Mouse (Mus musculus) MEL (cell line): ENCODE results near the gene Cacna1b. TPM values are rescaled to one million over a fixed set of nuclear protein-coding genes. Genes with fewer than 3 reads are reported as not detected.

ENCODE experiments used
- DNase-seq: peaks from one replicate; pipeline ENCODE4 v3.0.0; 2011; ENCODE audit warnings: low read depth, low spot score
- H3K27ac ChIP-seq: 2 replicates; pipeline ENCODE4 v1.5.1; 2012; ENCODE audit warnings: low read depth, mild to moderate bottlenecking, control low read depth, low read length, moderate library complexity; ENCODE audit not compliant: control insufficient read depth
- H3K27me3 ChIP-seq, 2 experiments: fragments of 150-350 bp in 1 of 2; sonication (generic) in 1 of 2; 2 replicates each; pipeline ENCODE4 v1.6.1; 2012; ENCODE audit warnings: low read length in 2 of 2, mild to moderate bottlenecking in 2 of 2, improper control_type of control experiment in 1 of 2, moderate library complexity in 1 of 2; ENCODE audit not compliant: insufficient read depth in 2 of 2, control insufficient read depth in 1 of 2
- H3K36me3 ChIP-seq, 2 experiments: 2 replicates each; pipeline ENCODE4 v1.6.1; 2012 to 2014; ENCODE audit warnings: low read length in 2 of 2, improper control_type of control experiment in 1 of 2, inconsistent platforms in 1 of 2, mild to moderate bottlenecking in 1 of 2; ENCODE audit not compliant: insufficient read depth in 2 of 2, control insufficient read depth in 1 of 2
- H3K4me1 ChIP-seq, 2 experiments: fragments of 150-350 bp in 1 of 2; sonication (generic) in 1 of 2; 2 replicates each; pipeline ENCODE4 v1.6.1; 2012; ENCODE audit warnings: low read length in 2 of 2, improper control_type of control experiment in 1 of 2, mild to moderate bottlenecking in 1 of 2; ENCODE audit not compliant: insufficient read depth in 2 of 2, control insufficient read depth in 1 of 2
- H3K4me3 ChIP-seq, 2 experiments: fragments of 150-350 bp in 1 of 2; sonication (generic) in 1 of 2; 2 replicates each; pipeline ENCODE4 v1.5.1; 2012; ENCODE audit warnings: low read depth in 2 of 2, low read length in 2 of 2, mild to moderate bottlenecking in 2 of 2, moderate library complexity in 2 of 2, control low read depth in 1 of 2, improper control_type of control experiment in 1 of 2; ENCODE audit not compliant: control insufficient read depth in 1 of 2, insufficient read depth in 1 of 2
- H3K79me2 ChIP-seq: 2 replicates; pipeline ENCODE4 v1.6.1; 2012; ENCODE audit warnings: mild to moderate bottlenecking, low read length, moderate library complexity; ENCODE audit not compliant: control insufficient read depth, poor library complexity, insufficient read depth
- H3K9ac ChIP-seq: 2 replicates; pipeline ENCODE4 v1.6.1; 2012; ENCODE audit warnings: low read depth, mild to moderate bottlenecking, control low read depth, low read length, moderate library complexity; ENCODE audit not compliant: control insufficient read depth, poor library complexity, severe bottlenecking
- H3K9me3 ChIP-seq: fragments of 150-350 bp; sonication (generic); replicated peaks from 2 replicates; pipeline ENCODE4 v1.6.1; 2012; ENCODE audit warnings: mild to moderate bottlenecking, low read length, improper control_type of control experiment, moderate library complexity; ENCODE audit not compliant: insufficient read depth
- BHLHE40 ChIP-seq: IDR thresholded peaks from 2 replicates; pipeline ENCODE4 v1.6.1; 2012; ENCODE audit warnings: low read depth, mild to moderate bottlenecking, inconsistent platforms, low read length, improper control_type of control experiment, borderline replicate concordance
- CTCF ChIP-seq, 3 experiments: IDR thresholded peaks in 2 of 3; conservative IDR thresholded peaks in 1 of 3; 2 replicates each; pipeline ENCODE4 v1.5.1; 2011 to 2012; ENCODE audit warnings: low read length in 3 of 3, low read depth in 2 of 3, mild to moderate bottlenecking in 2 of 3, improper control_type of control experiment in 1 of 3, inconsistent platforms in 1 of 3, mixed read lengths in 1 of 3, moderate library complexity in 1 of 3; ENCODE audit not compliant: control insufficient read depth in 1 of 3, insufficient read depth in 1 of 3, poor library complexity in 1 of 3, severe bottlenecking in 1 of 3
- E2F4 ChIP-seq: IDR thresholded peaks from 2 replicates; pipeline ENCODE4 v1.6.1; 2011; ENCODE audit warnings: low read depth, low read length, improper control_type of control experiment, borderline replicate concordance
- EP300 ChIP-seq, 2 experiments: IDR thresholded peaks; 2 replicates each; pipeline ENCODE4 v1.6.1; 2011; ENCODE audit warnings: improper control_type of control experiment in 2 of 2, low read length in 2 of 2, low read depth in 1 of 2, mild to moderate bottlenecking in 1 of 2
- ETS1 ChIP-seq: IDR thresholded peaks from 2 replicates; pipeline ENCODE4 v1.6.1; 2012; ENCODE audit warnings: low read depth, mild to moderate bottlenecking, inconsistent platforms, low read length, improper control_type of control experiment, moderate library complexity
- GATA1 ChIP-seq: IDR thresholded peaks from 2 replicates; pipeline ENCODE4 v1.6.1; 2011; ENCODE audit warnings: low read depth, low read length, improper control_type of control experiment
- HCFC1 ChIP-seq: IDR thresholded peaks from 2 replicates; pipeline ENCODE4 v1.6.1; 2012; ENCODE audit warnings: low read depth, mild to moderate bottlenecking, inconsistent platforms, low read length, improper control_type of control experiment, moderate library complexity
- JUND ChIP-seq: IDR thresholded peaks from 2 replicates; pipeline ENCODE4 v1.6.1; 2011; ENCODE audit warnings: low read depth, mild to moderate bottlenecking, improper control_type of control experiment, low read length
- MAX ChIP-seq: IDR thresholded peaks from 2 replicates; pipeline ENCODE4 v1.6.1; 2011; ENCODE audit warnings: low read length, improper control_type of control experiment
- MAZ ChIP-seq: IDR thresholded peaks from 2 replicates; pipeline ENCODE4 v1.6.1; 2012; ENCODE audit warnings: low read depth, mild to moderate bottlenecking, inconsistent platforms, low read length, improper control_type of control experiment
- MYB ChIP-seq: IDR thresholded peaks from 2 replicates; pipeline ENCODE4 v1.6.1; 2011; ENCODE audit warnings: mild to moderate bottlenecking, low read depth, low read length, improper control_type of control experiment
- NRF1 ChIP-seq: IDR thresholded peaks from 2 replicates; pipeline ENCODE4 v1.6.1; 2014; ENCODE audit warnings: low read depth, mild to moderate bottlenecking, inconsistent platforms, low read length, improper control_type of control experiment, moderate library complexity; ENCODE audit not compliant: poor library complexity, insufficient read depth, severe bottlenecking
- POLR2AphosphoS5 ChIP-seq: IDR thresholded peaks from 2 replicates; pipeline ENCODE4 v1.6.1; 2012; ENCODE audit warnings: low read depth, borderline replicate concordance, mild to moderate bottlenecking, inconsistent platforms, low read length, moderate library complexity, mixed read lengths
- RCOR1 ChIP-seq: IDR thresholded peaks from 2 replicates; pipeline ENCODE4 v1.6.1; 2012; ENCODE audit warnings: low read depth, mild to moderate bottlenecking, inconsistent platforms, low read length, improper control_type of control experiment
- TAL1 ChIP-seq: IDR thresholded peaks from 2 replicates; pipeline ENCODE4 v1.6.1; 2012; ENCODE audit warnings: mild to moderate bottlenecking, inconsistent platforms, low read length, moderate library complexity, mixed read lengths
- TBP ChIP-seq: IDR thresholded peaks from 2 replicates; pipeline ENCODE4 v1.8.0; 2011; ENCODE audit warnings: low read depth, low read length, improper control_type of control experiment
- ZC3H11A ChIP-seq: IDR thresholded peaks from 2 replicates; pipeline ENCODE4 v1.6.1; 2012; ENCODE audit warnings: low read depth, mild to moderate bottlenecking, inconsistent platforms, low read length, improper control_type of control experiment
- ZMIZ1 ChIP-seq: IDR thresholded peaks from 2 replicates; pipeline ENCODE4 v1.6.1; 2012; ENCODE audit warnings: low read depth, mild to moderate bottlenecking, inconsistent platforms, low read length, improper control_type of control experiment, moderate library complexity
- ZNF384 ChIP-seq: IDR thresholded peaks from 2 replicates; pipeline ENCODE4 v1.6.1; 2012; ENCODE audit warnings: low read depth, mild to moderate bottlenecking, inconsistent platforms, low read length, improper control_type of control experiment
- polyA plus RNA-seq, 2 experiments: library from polyadenylated mRNA; stranded (reverse) in 1 of 2; unstranded in 1 of 2; fragments of >175 nt in 1 of 2; fragments of >200 nt in 1 of 2; gene quantifications; 2 replicates each; pipeline versions ENCODE4 v1.2.1 to v1.2.4; 2012; ENCODE audit warnings: low replicate concordance in 2 of 2, low read depth in 1 of 2; ENCODE audit not compliant: insufficient read length in 2 of 2, insufficient read depth in 1 of 2, missing spikeins in 1 of 2
- total RNA-seq: library from RNA; depleted of rRNA; stranded (reverse); fragments of 300-350 nt; gene quantifications from 2 replicates; pipeline ENCODE4 v1.2.3, GENCODE M21; 2012; rRNA removed

The Cacna1b gene
- total and polyA plus RNA-seq, 3 experiments, result not detected

DNA sequence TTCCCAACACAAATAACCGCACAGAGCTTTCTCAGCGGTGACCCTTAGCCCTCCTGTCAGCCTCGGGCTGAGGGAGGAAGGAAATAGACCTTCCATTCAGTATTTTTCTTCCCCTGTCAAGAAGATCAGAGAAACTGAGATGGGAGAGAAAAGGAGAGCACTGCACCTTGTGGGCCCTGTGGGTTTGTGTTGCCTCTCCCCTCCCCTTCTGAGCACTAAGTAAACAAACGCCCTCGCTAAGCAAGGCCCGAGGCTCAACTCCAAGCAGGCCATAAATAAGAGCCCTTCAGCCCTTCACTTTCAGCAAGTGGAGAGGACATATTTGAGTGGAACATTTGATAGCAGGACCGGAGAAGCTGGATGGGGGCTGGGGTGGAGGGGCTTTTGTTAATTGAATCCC is 209.0 kb downstream of the Cacna1b start:
- no peak for TF ChIP-seq MAZ
- TF ChIP-seq GATA1, result no peak
- TF ChIP-seq TBP, result no peak
- TF ChIP-seq CTCF (IDR thresholded peaks at IDR 0.05 in 2 of 3, conservative IDR thresholded peaks at IDR 0.05 in 1 of 3; ENCODE audit: control insufficient read depth in 1 of 3, insufficient read depth in 1 of 3, low read depth in 2 of 3, low read length in 3 of 3, poor library complexity in 1 of 3, severe bottlenecking in 1 of 3), result no peak
- TF ChIP-seq NRF1, result no peak
- TF ChIP-seq E2F4, result no peak
- TF ChIP-seq ETS1, result no peak
- no peak for TF ChIP-seq JUND
- no peak for TF ChIP-seq ZNF384
- TF ChIP-seq ZMIZ1, result no peak
- TF ChIP-seq ZC3H11A, result no peak
- TF ChIP-seq BHLHE40, result no peak
- no peak for TF ChIP-seq HCFC1
- TF ChIP-seq POLR2AphosphoS5, result no peak
- TF ChIP-seq EP300 (IDR thresholded peaks at IDR 0.05; ENCODE audit: low read depth in 1 of 2, low read length in 2 of 2), result no peak
- TF ChIP-seq TAL1, result no peak
- no peak for TF ChIP-seq MAX
- no peak for TF ChIP-seq MYB
- TF ChIP-seq RCOR1, result no peak
- Histone ChIP-seq H3K27ac (no peak overlapping the region), H3K79me2 (no peaks in the 10 kb centered on the region), H3K4me1 (no peaks in the 10 kb centered on the region), H3K9ac (no peak overlapping the region), H3K27me3 (no peaks in the 10 kb centered on the region), H3K36me3 (no peaks in the 10 kb centered on the region), H3K9me3 (no peaks in the 10 kb centered on the region), H3K4me3 (no peak overlapping the region)
- DNase-seq, result no peak

Other genes with a start within 250 kb of the Cacna1b start
- gene Ehmt1, start 156.5 kb upstream of the Cacna1b start, total RNA-seq, result 31.9 and 32.7 TPM in 2 replicates
- gene Ehmt1, start 156.5 kb upstream of the Cacna1b start, polyA plus RNA-seq, result 10 to 100 TPM in 1 of 2 experiments, not detected in 1; 55.8 TPM
- 19.0 and 20.2 TPM in 2 replicates for gene Arrdc1, start 172.1 kb upstream of the Cacna1b start, total RNA-seq
- gene Arrdc1, start 172.1 kb upstream of the Cacna1b start, polyA plus RNA-seq, result 10 to 100 TPM in 1 of 2 experiments, not detected in 1; 49.0 TPM
- gene Zmynd19, start 186.6 kb upstream of the Cacna1b start, total RNA-seq, result 73.7 and 83.5 TPM in 2 replicates
- 100 to 1,000 TPM in 1 of 2 experiments, not detected in 1; 114 TPM for gene Zmynd19, start 186.6 kb upstream of the Cacna1b start, polyA plus RNA-seq
- 16.6 and 17.6 TPM in 2 replicates for gene Dph7, start 199.2 kb upstream of the Cacna1b start, total RNA-seq
- 10 to 100 TPM in 1 of 2 experiments, not detected in 1; 19.7 TPM for gene Dph7, start 199.2 kb upstream of the Cacna1b start, polyA plus RNA-seq
- gene Mrpl41, start 211.9 kb upstream of the Cacna1b start, total RNA-seq, result 84.8 and 102 TPM in 2 replicates
- gene Mrpl41, start 211.9 kb upstream of the Cacna1b start, polyA plus RNA-seq, result 100 to 1,000 TPM in 1 of 2 experiments, not detected in 1; 103 TPM
- gene Pnpla7, start 212.9 kb upstream of the Cacna1b start, total RNA-seq, result 7.1 and 8.8 TPM in 2 replicates
- gene Pnpla7, start 212.9 kb upstream of the Cacna1b start, polyA plus RNA-seq, result 10 to 100 TPM in 1 of 2 experiments, not detected in 1; 11.3 TPM